Mouse (Mus musculus) liver, postnatal 0 days (tissue): ENCODE results near the gene Aph1a.

Source experiments
- CTCF ChIP-seq: sonication (generic); IDR thresholded peaks from 2 replicates; pipeline ENCODE4 v1.5.1; 2016; ENCODE audit warnings: antibody characterized with exemption, low read depth
- EP300 ChIP-seq: IDR thresholded peaks from 2 replicates; pipeline ENCODE4 v1.6.1; 2016; ENCODE audit warnings: antibody characterized with exemption, low read depth, mild to moderate bottlenecking

- TF ChIP-seq CTCF (no peak), EP300 (no peak)
These were observed 26.4 kb upstream of the Aph1a start for GRCm38 (mm10) chr3:95867408-95867807.
